Mouse (Mus musculus) monocyte, adult 5-6 weeks (primary cell): ENCODE measurements around the gene Pkd1l1. TPM values are rescaled to one million over a fixed set of nuclear protein-coding genes. Genes with fewer than 3 reads are reported as not detected.

Source experiments
- ATAC-seq: fragments of 153-309, 156-312 bp; replicated peaks from 2 replicates; pipeline ENCODE4 v1.8.0; 2017; ENCODE audit warnings: mild to moderate bottlenecking; ENCODE audit not compliant: low TSS enrichment, insufficient number of reproducible peaks, severe bottlenecking, poor library complexity, low FRiP score
- total RNA-seq: library from RNA; stranded (forward); fragments of 200-1000, 200-491, 200-594 nt; gene quantifications from 3 replicates; pipeline ENCODE4 v1.2.3, GENCODE M21; 2017

The Pkd1l1 gene
- not detected in 3 replicates for total RNA-seq

DNA sequence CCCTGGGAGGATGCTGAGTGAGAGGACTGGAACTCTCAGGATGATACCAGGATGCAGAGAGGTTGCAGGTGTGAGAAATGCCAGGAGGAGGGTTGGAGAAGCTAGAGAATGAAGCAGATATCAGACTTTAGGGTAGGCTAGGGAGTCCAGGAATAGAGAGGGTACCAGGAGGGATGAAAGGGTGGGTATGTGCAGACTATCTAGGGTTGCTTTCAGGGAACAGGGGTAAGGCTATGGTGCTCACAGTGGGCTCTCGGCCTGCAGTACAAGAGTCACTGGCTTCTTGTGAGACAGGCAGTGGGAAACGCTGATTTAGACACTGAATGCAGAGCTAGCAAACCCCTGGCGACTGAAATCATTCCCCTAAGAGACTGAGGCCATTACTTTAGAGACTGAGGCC lies at the start of gene Pkd1l1:
Gene Pkd1l1 (minus strand): TSS at position 101 of the 400 bp plus-strand sequence.
- no peak for ATAC-seq

GRCm38 (mm10) chr11:9020207-9020606 lies 47.1 kb upstream of the Pkd1l1 start:
- no peak for ATAC-seq

- no peak for ATAC-seq
These were observed 45.6 kb upstream of the Pkd1l1 start for GRCm38 (mm10) chr11:9018491-9019267.

- no peak for ATAC-seq
These were observed 41.7 kb upstream of the Pkd1l1 start for GRCm38 (mm10) chr11:9014740-9015139.

DNA sequence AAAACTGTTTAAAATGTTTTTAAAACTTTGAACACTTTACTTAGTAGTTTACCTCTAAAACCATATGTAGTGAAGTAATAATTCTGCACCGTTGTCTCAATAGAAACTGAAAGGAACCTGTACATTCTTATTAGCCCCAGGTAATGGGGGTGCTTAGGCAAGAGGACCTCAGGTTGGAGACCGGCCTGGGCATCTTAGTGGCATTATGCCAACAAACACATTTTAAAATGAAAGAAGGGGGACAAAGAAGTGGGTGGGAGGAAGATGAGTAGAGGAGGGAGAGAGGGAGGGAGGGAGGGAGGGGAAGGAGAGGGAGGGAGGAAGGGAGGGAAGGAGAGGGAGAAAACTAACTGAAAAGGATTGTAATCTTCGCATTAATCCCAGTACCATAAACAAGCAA lies 38.3 kb upstream of the Pkd1l1 start:
- ATAC-seq: no peak

- ATAC-seq: peak; percentile 86
These were observed 37.8 kb upstream of the Pkd1l1 start, which contains the start of gene Hus1 for GRCm38 (mm10) chr11:9010853-9011339. TSS of gene Hus1 (minus strand) at chr11:9011191.

DNA sequence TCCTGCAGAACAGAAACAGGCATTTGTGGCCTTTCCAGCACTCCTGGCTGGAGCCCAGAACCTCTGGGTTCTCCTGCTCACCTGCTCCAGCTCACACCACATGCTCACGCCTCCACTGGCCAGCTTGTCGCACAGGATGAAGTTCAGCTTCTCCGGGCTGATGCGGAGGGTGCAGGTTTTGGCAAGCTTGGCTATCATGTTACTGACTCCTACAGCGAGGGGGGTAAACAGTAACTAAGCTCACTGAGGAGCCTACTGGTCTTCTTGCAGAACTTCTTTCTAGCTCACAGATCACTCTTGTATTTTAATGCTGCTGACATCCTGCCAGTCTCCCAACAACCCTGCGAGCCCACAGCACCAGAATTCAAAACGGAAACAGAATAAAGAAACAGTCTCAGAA lies 37.4 kb upstream of the Pkd1l1 start:
- peak; percentile 36 for ATAC-seq

DNA sequence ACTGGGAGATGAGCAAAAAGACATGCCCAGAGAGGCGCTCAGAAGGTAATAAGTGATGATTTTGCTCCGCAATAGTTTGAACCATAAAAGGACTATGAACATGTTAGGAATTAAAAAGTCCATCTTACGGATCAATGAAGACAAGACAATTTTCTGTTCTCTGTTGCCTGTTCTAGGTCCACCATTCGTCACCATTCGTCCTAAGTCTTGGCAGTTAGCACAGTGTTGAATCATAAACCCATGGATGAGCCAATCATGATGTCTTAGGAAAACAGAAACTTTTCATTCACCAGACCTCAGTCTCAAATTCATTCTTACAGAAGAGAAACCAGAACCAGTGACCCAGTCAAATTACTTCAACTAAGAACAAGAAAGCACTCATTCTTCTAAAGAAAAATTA lies 35.7 kb upstream of the Pkd1l1 start:
- no peak for ATAC-seq

- ATAC-seq: no peak
These were observed 15.0 kb upstream of the Pkd1l1 start for GRCm38 (mm10) chr11:8988084-8988483.

- ATAC-seq: no peak
These were observed 13.0 kb upstream of the Pkd1l1 start for GRCm38 (mm10) chr11:8986058-8986457.

- peak; percentile 56 for ATAC-seq
These were observed 10.3 kb upstream of the Pkd1l1 start for GRCm38 (mm10) chr11:8983237-8983861.

DNA sequence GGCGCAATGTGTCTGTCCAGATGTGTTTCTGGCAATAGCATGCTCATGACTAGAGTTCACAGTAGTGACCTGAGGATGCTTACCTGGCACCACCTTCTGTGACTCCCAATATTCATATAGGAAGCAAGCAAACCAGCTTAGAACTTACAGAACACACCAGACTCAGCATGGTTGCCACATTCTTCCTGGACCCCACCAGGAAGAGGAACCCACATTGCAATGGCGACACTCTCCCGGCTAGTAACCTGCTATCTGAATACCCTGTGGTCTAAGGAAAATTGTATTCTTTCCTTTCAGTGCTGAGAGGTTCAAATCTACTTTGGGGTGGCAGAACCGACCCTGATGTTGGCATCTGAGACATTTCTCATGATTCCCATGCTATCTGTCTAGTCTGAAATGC lies 5.1 kb upstream of the Pkd1l1 start:
- ATAC-seq: no peak

DNA sequence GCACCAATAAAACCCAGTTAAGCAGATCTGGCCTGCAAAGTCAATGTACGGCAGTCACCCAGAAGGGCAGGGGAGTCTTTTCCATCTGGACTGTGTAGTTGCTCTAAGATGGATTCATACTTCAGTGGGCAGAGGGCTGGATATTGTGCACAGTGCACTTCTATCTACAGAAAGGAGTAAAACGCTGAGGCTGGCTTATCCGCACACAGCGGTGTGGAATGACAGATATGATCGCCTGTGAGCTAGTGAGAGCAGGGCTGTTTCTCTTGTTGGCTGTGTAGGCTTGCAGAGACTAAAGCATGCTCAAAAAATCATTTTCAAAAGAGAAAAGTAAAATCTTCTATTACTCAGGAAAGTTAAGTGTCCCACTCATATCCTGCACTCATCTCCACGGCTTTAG lies 973 bp downstream of the Pkd1l1 start:
- ATAC-seq: no peak

GRCm38 (mm10) chr11:8970509-8970908 lies 2.6 kb downstream of the Pkd1l1 start:
- no peak for ATAC-seq

DNA sequence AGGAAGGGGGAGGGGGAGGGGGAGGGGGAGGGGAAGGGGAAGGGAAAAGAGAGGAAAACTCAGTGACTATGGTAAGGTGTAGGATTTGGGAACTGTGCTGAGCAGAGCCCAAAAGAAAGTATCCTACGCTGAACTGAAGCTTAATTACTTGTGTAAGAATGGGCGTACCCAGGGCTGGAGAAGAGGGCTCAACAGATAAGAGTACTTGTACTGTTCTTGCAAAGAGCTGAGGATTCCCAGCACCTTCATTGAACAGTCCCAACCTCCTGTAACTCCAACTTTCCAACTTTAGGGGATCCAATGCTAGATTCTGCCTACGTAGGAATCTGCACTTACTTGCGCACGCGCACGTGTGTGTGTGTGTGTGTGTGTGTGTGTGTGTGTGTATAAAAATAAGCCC lies 5.0 kb downstream of the Pkd1l1 start:
- no peak for ATAC-seq

DNA sequence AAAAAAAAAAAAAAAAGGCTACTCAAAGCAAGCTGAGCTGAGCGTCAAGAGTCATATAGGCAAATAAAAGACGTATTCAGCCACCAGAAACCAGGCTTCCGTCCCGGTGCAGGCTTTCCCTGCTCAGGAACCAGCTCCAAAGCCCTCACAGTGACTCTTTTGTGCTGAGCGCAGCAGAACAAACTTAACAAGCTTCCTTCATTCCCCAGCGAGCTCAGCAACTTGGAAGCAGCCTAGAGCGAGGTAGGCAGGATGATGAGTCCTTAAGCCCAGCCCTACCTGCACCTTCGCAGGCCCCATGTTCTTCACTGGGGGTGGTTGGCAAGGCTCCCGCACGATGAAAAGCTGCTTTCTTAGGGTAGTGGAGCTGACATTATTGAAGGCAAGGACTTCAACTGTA lies 14.5 kb downstream of the Pkd1l1 start:
- no peak for ATAC-seq

GRCm38 (mm10) chr11:8958108-8958507 lies 15.0 kb downstream of the Pkd1l1 start:
- no peak for ATAC-seq

- ATAC-seq: no peak
These were observed 16.0 kb downstream of the Pkd1l1 start for GRCm38 (mm10) chr11:8957023-8957422.

DNA sequence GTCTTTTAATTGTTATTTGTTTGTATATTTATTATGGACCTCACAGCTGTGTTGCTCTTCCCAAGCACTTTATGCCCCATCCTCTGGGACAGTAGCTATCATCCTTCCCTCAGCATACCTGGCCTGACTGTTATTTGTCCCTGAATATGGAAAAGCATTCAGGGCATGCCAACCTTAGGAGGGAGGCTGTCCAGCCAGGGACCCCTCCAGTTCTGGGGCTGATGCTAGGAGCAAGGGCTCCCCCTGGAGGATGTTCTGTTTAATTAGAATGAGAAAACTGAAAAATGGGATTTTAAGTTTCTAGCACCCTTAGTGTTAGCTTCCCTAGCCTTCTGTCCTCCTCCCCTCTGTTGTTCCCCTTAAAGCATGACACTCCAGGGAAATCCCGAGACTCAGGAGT lies 17.4 kb downstream of the Pkd1l1 start:
- ATAC-seq: no peak

- ATAC-seq: no peak
These were observed 23.2 kb downstream of the Pkd1l1 start for GRCm38 (mm10) chr11:8949765-8950430.
